8 mouse cellular contexts compared by ENCODE assay signal in genomic region chr9:50845081-50845480, GRCm38 (mm10). TPM values are rescaled to one million over a fixed set of nuclear protein-coding genes. Genes with fewer than 3 reads are reported as not detected.
DNase-seq lines count a peak whose midpoint lies in the region; ATAC-seq lines count a peak whose summit lies in the region.

Ppp2r1b (plus strand) TSS chr9:50845301.

- no peak within 1 kb of the TSS for H3K4me2 ChIP-seq in kidney, embryonic 16.5 days (replicated peaks; ENCODE audit: low read depth, low read length)
- H3K4me2 ChIP-seq in heart, embryonic 12.5 days = no peak within 1 kb of the TSS

- no peaks in the 10 kb centered on the region for H3K27me3 ChIP-seq in kidney, embryonic 16.5 days (ENCODE audit: insufficient read depth, low read length)
- H3K27me3 ChIP-seq in heart, embryonic 12.5 days (replicated peaks) = no peaks in the 10 kb centered on the region

- WGBS in kidney, embryonic 16.5 days = 79% methylated on average over 3 of the region's 3 CpGs
- WGBS in heart, embryonic 12.5 days = 92% methylated on average over 3 of the region's 3 CpGs

- H3K4me3 ChIP-seq in kidney, embryonic 16.5 days (ENCODE audit: low read length) = no peak within 1 kb of the TSS
- H3K4me3 ChIP-seq in heart, embryonic 12.5 days = no peak within 1 kb of the TSS

- peak within 1 kb of the TSS; percentile 65 for H3K27ac ChIP-seq in kidney, embryonic 16.5 days (ENCODE audit: low read length)
- no peak within 1 kb of the TSS for H3K27ac ChIP-seq in heart, embryonic 12.5 days (ENCODE audit: poor library complexity, severe bottlenecking)

- H3K9ac ChIP-seq in kidney, embryonic 16.5 days (replicated peaks; ENCODE audit: low read length) = no peak within 1 kb of the TSS
- no peak within 1 kb of the TSS for H3K9ac ChIP-seq in heart, embryonic 12.5 days

- peaks cover 5% of the 10 kb centered on the region; the same call in 1 of the 2 replicates for H3K36me3 ChIP-seq in kidney, embryonic 16.5 days (ENCODE audit: insufficient read depth, low read length)
- H3K36me3 ChIP-seq in heart, embryonic 12.5 days = peaks cover 18% of the 10 kb centered on the region

- H3K9me3 ChIP-seq in kidney, embryonic 16.5 days (ENCODE audit: low read length) = no peaks in the 10 kb centered on the region
- H3K9me3 ChIP-seq in heart, embryonic 12.5 days (replicated peaks) = no peaks in the 10 kb centered on the region

- no peak for ATAC-seq in kidney, embryonic 16.5 days (ENCODE audit: low FRiP score, low TSS enrichment)
- no peak for ATAC-seq in heart, embryonic 12.5 days (ENCODE audit: insufficient number of reproducible peaks, low FRiP score)
- ATAC-seq in monocyte, adult 5-6 weeks (replicated peaks; ENCODE audit: insufficient number of reproducible peaks, low FRiP score, low TSS enrichment, poor library complexity, severe bottlenecking) = no peak

- no peak for DNase-seq in kidney, postnatal 25 days
- DNase-seq in adrenal gland, postnatal 14 days = no peak
- no peak for DNase-seq in left cerebral cortex, postnatal 10 days (ENCODE audit: extremely low spot score in 1 of 2, low spot score in 2 of 2)
- no peak for DNase-seq in urinary bladder, postnatal 4 days (ENCODE audit: low spot score in 2 of 2)
- DNase-seq in gastrocnemius, adult 18-20 months (ENCODE audit: low spot score) = no peak

- peaks cover 22% of the 10 kb centered on the region for H3K4me1 ChIP-seq in kidney, embryonic 16.5 days (ENCODE audit: insufficient read depth, low read length)
- H3K4me1 ChIP-seq in heart, embryonic 12.5 days (replicated peaks) = peaks cover 7% of the 10 kb centered on the region

- intact Hi-C loops in left cerebral cortex, postnatal 10 days (cut with DNase I) = loop anchor here (5.0 kb wide), 1 partner anchor 207 kb away; no protein-coding TSS in a partner anchor

RNA-seq across cellular contexts. Expression of gene Ppp2r1b, which starts in this region (rescaled TPM):
- 74.6 and 77.0 TPM in 2 replicates for polyA plus RNA-seq in kidney, embryonic 16.5 days (2015; fragmentation: Nextera tagmentation; extraction: Ambion mirVana)
- 32.3 and 34.4 TPM in 2 replicates for total RNA-seq in adrenal gland, postnatal 14 days (2021)
- polyA plus RNA-seq in heart, embryonic 12.5 days (2016; fragmentation: Nextera tagmentation; extraction: Ambion mirVana) = 61.1 and 62.1 TPM in 2 replicates
- total RNA-seq in left cerebral cortex, postnatal 10 days (2021) = 10 to 100 TPM; 21.1 to 23.2 TPM
- 19.3 to 41.0 TPM (median 25.7 TPM) in 3 replicates for total RNA-seq in monocyte, adult 5-6 weeks (2017)
- 1 to 10 TPM; 4.3 to 5.4 TPM for total RNA-seq in gastrocnemius, adult 18-20 months (2021)
